Mouse (Mus musculus) lung, postnatal 4 days (tissue): ENCODE data around the gene Fam219a.

Experiments
- DNase-seq, 2 experiments: peaks; one replicate each; pipeline ENCODE4 v3.0.0; 2021

Gene Fam219a

DNA sequence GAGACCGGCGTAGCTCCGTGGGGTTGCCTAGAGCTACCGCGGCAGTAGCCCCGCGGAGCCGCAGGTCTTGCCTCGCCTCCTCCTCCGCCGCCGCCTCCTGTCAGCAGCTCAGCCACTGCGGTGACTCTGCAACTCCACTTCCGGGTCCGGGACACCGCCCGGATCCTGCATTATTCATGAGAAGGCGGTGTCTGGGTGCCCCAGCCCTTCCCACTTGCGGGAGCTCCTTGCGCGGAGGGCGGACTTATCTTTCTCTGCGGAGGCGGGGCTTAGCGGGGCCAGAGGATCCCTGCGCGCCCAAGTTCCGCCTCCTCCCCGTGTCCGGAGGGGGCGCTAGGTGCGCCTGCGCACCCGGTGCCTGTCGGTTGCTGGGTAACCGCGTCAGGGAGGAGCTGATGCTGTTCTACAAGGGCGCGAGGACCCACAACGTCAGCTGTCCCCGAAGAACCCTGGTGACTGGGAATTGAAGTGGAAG, at the start of gene Fam219a, which contains the start of gene Dnaic1:
TSS of gene Fam219a (minus strand) at position 128 of the 475 bp plus-strand sequence.
TSS of gene Dnaic1 (plus strand) at position 365 of the 475 bp plus-strand sequence.
- peak; percentile 99 for DNase-seq

DNA sequence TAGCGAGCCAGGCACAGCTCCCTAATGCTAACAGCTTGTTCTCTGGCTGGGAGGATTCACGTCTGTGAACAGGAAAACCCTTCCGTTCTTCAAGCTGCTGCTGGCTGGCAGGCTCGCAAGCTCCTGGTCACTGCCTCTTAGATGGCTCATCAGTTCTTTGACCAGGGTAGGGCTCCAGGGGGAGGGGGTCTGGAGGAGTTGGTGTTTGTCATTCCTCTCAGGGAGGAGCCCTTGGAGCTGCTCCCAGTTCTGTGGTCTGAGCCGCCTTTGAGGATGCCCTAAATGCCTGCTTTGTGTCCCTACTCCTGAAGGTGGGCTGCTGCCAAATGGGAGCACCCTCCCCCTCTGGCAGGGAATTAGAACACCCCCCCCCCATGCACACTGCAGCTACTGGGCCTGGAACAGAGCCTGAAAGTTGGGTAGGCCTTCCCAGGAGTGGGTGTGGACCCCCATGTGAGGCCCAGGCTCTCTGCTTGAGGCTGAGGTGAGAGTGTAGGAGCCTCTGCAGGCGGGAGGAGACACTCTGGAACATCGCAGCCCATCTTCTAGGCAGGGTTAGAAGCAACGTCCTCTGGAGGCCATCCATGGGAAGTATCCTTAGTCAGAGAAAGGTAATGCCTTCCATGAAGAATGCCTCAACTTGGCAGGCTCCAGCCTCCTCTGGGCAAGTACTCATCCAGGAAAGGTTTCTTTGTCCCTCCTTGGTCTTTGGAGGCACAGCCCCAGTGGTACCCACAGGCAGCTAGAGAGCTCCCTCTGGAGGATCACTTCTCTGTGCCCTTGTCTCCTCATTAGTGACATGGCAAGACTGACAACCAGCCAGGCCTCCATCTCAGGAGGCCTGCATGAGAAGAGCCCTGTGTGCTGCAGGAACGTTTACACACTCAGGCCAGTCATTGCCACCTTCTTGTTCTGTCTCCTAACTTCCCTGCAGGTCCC, 46.6 kb upstream of the Fam219a start:
- DNase-seq: peak in 1 of 2 experiments; percentile 57

GRCm38 (mm10) chr4:41614156-41614555, 44.8 kb upstream of the Fam219a start:
- peak; percentile 70 to 86 for DNase-seq

DNA sequence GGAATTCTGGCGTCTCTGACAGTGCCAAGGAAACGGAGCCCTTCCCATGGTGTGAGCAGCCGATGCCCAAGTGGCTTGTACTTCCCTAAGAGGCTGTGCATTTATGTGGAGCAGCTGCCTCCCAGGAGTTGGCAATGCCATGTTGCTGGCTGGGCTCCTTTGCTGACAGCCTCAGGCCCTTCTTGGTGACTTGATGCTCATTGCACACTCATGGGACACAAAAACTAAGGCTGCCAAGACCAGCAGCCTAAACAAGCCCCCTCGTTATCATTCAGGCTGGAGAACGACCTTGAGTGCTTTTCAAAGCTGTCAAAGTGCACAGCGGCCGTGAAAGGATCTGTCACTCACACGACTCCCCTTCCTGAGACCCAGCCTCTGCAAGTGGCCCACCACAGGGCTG, 42.8 kb upstream of the Fam219a start:
- no peak for DNase-seq

- peak in 1 of 2 experiments; percentile 36 for DNase-seq
These were observed 41.2 kb upstream of the Fam219a start for GRCm38 (mm10) chr4:41610594-41610980.

DNA sequence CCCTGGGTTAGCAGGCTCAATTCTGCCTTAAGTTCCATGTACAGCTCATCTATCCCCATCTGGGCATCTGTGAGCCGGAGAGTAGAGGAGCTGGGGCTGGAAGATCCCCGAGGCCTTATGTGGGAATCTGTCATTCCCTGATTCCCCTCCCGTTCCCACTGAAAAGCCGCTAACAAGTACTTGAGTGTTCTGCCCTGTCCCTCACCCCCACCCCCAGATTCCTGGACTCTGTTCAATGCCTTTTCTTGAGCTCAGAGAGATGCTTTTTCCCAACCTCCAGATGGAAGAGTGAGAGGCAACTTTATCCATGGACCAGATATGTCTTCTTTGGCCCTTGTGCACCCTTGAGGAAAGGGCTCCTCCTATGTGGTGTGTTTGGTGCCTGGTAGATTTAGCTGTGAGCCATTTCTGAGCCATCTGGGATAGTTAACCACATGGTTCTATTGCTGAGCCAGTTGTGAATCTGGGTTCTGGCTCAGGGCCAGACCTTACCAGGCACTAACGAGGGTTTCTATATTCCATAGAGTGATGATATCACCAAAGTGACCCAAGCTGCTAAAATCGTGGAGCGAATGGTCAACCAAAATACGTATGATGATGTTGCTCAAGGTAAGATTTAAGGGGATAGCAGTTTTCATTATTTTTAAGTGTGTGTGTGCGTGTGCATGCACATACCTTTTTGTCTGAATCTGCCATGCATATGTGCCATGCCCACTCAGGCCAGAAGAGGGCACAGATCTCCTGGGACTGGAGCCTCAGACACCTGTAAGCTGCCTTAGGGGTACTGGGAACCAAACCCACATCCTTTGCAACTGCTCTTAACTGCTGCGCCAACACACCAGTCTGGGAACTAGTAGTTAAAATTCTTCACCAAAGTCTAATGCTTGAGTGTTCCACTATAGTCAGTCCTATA, 40.6 kb upstream of the Fam219a start:
- DNase-seq: peak in 1 of 2 experiments; percentile 10

DNA sequence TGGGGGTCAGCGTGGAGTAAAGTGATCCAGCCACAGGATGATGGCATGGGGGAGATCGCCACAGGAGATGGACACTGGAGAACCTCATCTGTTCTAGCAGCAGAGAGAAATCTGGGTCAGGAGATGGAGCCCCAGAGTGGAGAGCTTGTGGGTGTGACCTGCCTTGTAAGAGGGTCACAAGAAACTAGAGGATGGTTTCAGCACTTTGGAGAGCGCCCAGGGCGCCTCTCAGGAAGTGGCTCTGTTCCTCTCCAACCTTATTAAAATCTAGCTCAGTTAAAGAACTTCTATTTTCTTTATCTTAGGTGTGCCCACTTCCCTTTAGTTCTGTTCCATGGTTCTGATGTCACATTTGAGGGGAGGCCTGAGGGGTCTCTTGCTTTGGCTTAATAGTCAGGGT, 37.4 kb upstream of the Fam219a start:
- peak; percentile 62 to 68 for DNase-seq

DNA sequence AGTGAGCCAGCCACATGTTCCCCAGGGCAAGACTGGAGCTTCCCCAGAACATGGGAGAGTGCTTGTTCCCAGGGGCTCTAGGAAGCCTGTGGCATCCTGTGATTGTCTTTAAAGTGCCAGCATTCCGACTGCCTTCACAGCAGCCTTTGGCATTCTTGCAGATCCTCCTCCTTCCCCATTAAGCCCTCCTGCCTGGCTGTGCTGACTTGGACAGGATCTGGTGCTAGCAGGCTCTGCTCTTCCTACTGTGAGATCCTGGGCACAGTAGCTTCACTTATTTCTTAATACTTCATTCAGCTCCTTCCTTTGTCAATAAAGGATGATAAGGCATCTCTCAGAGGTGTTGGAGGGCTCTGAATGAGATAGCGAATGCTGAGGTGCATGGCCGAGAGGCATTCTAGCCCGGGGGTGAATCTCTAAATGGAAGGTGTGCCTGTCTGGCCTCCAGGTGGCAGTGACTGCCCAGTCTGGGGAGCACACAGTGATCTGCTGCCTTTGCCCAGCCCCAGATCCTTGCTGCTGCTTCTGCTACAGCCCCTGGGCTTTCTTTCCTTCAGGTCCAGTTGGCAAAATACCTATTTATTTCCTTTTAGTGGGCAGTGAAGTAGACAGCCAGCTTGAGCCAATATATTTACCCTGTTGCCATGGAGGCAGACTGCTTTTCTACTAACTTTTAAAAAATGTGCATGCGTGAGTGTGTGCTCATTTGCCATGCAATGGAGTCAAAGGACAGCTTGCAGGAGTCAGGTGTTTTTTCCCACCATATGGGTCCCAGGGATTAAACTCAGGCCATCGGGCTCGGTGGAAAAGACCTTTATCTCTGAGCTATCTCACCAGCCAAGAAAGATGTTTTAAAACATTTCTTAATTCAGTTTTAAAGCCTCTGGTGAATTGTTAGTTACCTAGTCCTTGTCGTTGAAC, 35.4 kb upstream of the Fam219a start:
- peak in 1 of 2 experiments; percentile 24 for DNase-seq

DNA sequence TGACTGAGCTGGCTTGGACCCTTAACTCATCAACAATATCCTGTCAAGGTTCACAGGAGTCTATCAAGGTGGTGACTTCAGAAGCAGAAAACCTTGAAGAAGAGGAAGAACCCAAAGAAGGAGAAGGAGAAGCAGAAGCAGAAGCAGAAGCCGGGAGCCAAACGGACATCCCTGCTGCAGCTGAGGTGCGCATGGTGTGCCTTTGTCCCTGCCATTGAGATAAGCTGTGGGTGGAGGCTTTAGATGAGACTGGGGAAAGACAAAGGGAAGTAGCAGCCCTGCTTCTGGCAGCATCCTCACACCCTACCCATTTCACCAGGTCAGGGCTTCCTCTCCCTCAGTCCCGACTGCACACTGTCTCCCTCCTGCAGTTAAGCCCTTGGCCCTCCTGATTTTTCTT, 33.5 kb upstream of the Fam219a start:
- no peak for DNase-seq

DNA sequence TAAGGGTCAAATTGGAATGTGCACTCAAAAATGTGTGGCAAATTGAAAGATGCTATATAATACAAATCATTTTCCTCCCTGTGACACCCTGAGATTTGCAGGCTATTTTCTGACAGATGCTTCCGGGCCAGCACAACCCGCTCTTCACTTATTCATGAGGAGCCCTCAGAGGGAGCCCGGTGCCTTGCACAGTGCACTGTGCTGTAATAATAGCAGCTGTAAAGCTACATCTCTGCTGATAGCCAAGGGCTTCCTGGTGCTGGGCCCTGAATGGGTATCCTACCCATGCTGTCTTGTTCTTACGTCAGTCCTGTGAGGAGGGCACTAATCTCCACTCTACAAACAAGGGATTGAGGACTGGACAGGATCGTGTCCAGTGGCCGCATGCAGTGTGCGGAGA, 14.0 kb upstream of the Fam219a start:
- DNase-seq: no peak

DNA sequence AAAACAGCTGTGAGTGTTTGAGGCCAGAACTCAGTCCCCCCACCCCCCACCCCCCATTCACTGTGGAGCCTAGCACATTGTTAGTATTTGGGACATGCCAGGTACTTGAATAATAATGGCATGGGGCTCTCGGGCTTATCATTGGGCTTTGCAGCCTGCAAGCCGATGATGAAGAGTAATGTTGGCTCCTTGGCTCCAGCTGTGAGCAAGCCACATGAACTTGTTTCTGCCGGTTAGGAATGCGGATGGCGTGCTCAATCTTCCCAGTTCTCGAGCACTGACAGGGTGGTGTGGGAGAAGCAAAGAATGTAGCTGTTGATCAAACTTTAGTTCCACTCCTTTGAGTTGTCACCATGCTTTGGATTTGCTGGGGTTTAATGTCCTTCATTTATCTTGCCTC, 6.6 kb upstream of the Fam219a start:
- no peak for DNase-seq

- no peak for DNase-seq
These were observed 4.2 kb upstream of the Fam219a start for GRCm38 (mm10) chr4:41573492-41573891.

DNA sequence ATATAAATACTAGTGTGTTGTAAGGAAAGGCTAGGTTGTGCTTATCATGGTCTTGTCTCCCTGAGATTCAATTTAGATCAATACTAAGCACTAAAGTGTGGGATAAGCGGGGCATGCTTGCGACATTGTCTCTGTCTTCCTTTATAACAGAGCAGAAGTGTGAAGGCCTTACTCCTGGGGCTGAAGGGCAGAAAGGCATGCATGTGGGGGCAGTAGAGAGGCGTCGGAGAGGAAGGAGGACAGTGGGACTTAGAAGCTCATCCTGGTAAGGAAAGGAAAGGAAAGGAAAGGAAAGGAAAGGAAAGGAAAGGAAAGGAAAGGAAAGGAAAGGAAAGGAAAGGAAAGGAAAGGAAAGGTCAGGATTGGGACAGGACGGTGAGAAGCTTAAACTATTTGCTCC, 2.2 kb upstream of the Fam219a start:
- no peak for DNase-seq

DNA sequence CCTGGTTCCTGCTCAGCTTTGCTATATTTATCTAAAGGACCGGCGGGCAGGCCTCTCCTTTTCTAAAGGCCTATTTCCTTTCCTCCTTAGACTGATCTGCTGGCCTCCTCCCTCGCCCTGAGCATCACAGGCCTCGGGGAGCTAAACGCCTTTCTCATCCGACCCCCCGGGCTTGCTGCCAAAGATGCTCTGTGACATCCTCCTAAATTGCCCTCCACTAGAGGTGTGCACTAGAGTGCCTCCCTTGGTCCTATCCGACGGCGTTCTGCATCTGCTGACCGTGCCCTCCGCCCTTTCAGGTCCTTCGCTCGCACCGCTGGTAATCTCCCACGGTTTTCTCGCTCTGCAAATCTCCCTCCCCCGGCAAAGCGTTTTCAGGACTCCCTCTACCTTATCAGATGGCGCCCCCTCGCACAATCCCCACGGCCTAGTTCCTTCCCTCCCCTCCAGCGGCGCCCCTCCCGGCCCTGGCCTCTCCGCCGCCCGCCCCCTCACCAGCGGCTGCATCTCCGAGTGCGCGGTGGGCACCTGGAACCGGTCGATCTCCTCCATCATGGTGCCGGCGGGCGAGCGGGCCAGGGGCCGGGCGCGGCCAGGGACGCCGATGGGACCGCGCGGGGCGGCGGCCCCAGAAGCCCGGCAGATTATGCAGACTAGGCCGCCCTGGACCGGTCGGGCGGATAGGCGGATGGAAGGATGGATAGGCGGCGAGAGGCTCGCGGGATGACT, 492 bp downstream of the Fam219a start:
- DNase-seq: peak; percentile 49 to 59

DNA sequence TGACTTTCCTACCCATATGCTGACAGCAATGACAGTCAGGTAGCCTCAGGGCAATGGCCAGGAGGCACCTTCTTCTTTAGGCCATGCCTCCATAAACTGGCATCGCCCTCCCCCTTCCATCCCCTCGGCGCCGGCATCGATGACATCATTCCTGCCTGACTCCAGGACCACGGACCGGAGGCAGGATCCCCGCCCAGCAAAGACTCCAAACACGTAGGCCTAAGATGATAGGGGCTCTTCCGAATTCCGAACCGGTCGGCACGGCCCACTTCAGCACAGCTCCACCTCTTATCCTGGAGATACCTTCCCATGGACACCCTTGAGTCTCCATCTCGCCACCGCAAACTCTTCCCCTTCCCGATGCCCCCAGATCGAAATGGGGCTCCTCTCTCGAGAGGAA, 1.1 kb downstream of the Fam219a start:
- peak; percentile 61 to 73 for DNase-seq

DNA sequence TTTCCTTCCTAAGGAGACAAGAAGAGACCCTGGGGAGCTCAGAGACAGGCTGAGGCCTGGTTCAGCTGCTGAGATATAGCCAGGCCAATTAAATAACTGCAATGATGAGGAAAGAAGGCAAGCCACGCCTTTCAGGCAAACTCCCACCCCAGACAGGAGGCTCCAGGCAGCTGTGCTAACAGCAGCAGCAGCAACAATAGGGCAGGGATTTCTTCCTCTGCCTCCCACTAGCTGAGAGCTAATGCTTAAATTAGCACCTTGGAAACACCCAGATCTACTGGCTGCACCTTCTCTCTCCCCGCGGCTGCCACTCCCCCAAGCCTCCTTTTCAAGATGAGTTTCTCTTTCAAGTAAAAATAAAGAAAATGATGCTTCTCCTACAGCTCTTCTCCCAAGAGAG, 3.2 kb downstream of the Fam219a start:
- no peak for DNase-seq

GRCm38 (mm10) chr4:41563297-41563696, 6.0 kb downstream of the Fam219a start:
- no peak for DNase-seq

DNA sequence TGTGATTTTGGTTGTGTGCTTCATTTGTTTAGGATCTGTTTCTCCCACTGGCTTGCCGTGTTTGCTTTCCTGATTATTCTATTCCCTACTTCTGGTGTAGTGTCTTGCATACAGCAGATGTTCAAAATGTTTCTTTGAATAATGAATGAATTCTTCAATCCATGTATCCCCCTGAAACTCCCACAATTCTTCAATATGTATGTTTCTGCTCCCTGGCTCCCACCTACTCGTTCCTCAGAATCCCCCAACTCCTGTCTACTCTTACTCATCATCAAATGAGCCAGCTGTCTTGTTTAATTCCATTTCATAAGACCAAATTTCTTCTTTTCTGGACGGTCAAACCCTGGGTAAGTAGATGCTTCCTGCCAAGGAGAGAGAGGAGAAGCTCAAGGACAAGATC, 12.2 kb downstream of the Fam219a start:
- no peak for DNase-seq

DNA sequence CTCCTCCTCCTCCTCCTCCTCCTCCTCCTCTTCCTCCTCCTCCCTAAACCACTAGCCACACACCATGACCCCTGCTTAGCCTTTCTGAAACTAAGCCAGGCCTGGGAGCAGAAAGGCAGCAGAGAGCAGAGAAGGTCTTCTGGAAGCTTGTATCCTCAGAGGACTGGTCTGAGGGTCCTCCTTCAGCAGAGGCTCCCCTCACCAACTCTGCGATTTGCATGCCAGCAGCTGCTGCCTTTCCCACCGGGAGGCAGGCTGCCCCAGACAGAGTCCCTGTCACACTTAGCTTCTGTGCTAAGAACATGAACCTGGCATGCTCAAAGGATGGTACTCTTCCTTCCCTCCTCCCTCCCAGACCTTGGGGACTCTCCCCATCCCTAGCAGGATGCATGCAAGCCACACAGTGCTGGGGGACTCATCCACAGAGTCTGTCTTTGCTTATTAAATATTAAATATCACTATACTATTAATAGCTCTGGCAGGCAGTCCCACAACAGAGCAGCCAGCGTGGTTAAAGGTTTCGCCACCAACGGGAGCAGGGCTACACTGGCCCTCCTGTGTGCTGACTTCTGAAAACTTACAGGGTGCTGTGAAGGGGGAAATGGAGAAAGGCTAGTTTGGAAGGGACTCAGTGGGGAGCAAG, 12.9 kb downstream of the Fam219a start:
- no peak for DNase-seq

DNA sequence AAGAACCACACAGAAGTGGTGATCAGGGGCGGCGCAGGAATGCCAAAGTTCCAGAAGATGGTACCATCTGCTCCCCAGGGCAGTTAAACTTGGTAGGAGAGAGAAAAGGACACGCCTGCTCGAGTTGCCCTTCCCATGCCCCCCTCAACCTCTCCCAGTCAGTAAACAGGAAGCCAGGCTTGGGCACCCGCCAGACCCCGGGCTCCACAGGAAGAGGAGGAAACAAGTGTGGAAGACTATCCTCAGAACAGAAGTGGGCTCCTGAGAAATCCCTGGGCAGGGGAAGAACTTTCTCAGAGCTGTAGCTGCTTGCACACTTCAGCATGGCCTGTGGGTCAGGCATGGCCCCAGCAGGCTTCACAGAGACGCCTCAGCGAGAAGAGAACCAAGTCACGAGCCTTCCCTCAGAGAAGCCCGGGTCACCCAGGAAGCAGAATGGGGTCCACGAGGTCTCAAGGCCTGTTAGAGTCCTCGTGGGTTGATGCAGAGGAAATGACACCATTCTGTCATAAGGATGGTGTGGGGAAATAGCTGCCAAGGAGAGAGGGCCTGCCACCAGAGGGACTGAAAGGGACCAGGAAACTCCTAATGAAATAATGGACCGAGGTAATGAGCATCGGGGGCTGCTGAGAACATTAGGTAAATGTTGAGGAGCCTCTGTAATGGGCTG, 14.2 kb downstream of the Fam219a start:
- DNase-seq: peak; percentile 86 to 91
